Mouse (Mus musculus) left cerebral cortex, adult 9 months (tissue): ENCODE measurements at regions not wholly inside any gene's neighbourhood (a gene's known extent, or its start where the extent isn't known, plus 50 kb on each side); places are given as distances from the start of the nearest gene placed in this dataset.

Experiments
- DNase-seq, 2 experiments: peaks; one replicate each; pipeline ENCODE4 v3.0.0; 2022; ENCODE audit warnings: low spot score in 2 of 2

- DNase-seq, result no peak
These were observed 589.4 kb downstream of the Tox3 start for GRCm38 (mm10) chr8:89758695-89759094.

GRCm38 (mm10) chr8:89755951-89756350, 592.2 kb downstream of the Tox3 start:
- no peak for DNase-seq

GRCm38 (mm10) chr8:89751201-89751600, 596.9 kb downstream of the Tox3 start:
- no peak for DNase-seq

GRCm38 (mm10) chr8:89747726-89748125, 600.4 kb downstream of the Tox3 start:
- DNase-seq, result no peak

- no peak for DNase-seq
These were observed 603.7 kb downstream of the Tox3 start for GRCm38 (mm10) chr8:89744267-89745028.

GRCm38 (mm10) chr8:89738657-89739056, 609.5 kb downstream of the Tox3 start:
- no peak for DNase-seq

- no peak for DNase-seq
These were observed 610.5 kb downstream of the Tox3 start for GRCm38 (mm10) chr8:89737636-89738035.

GRCm38 (mm10) chr8:89727252-89727651, 620.9 kb downstream of the Tox3 start:
- DNase-seq, result no peak

GRCm38 (mm10) chr8:89721684-89722305, 626.3 kb downstream of the Tox3 start:
- no peak for DNase-seq

GRCm38 (mm10) chr8:89713880-89714279, 634.3 kb downstream of the Tox3 start:
- no peak for DNase-seq

GRCm38 (mm10) chr8:89707341-89707928, 640.7 kb downstream of the Tox3 start:
- peak in 1 of 2 experiments; percentile 1 for DNase-seq

GRCm38 (mm10) chr8:89685696-89686095, 641.7 kb upstream of the Sall1 start:
- DNase-seq, result no peak

- DNase-seq, result no peak
These were observed 637.0 kb upstream of the Sall1 start for GRCm38 (mm10) chr8:89680937-89681336.

- DNase-seq, result no peak
These were observed 636.4 kb upstream of the Sall1 start for GRCm38 (mm10) chr8:89680341-89680740.

GRCm38 (mm10) chr8:89679551-89679950, 635.6 kb upstream of the Sall1 start:
- DNase-seq, result no peak

- DNase-seq, result no peak
These were observed 633.3 kb upstream of the Sall1 start for GRCm38 (mm10) chr8:89677266-89677665.

- no peak for DNase-seq
These were observed 629.9 kb upstream of the Sall1 start for GRCm38 (mm10) chr8:89673911-89674310.

GRCm38 (mm10) chr8:89672631-89673030, 628.7 kb upstream of the Sall1 start:
- no peak for DNase-seq

- DNase-seq, result no peak
These were observed 621.1 kb upstream of the Sall1 start for GRCm38 (mm10) chr8:89664911-89665689.

GRCm38 (mm10) chr8:89663859-89664258, 619.9 kb upstream of the Sall1 start:
- DNase-seq, result no peak

GRCm38 (mm10) chr8:89658998-89659944, 615.3 kb upstream of the Sall1 start:
- no peak for DNase-seq
